Mouse (Mus musculus) embryonic facial prominence, embryonic 11.5 days (tissue): ENCODE measurements around the gene Wiz. TPM values are rescaled to one million over a fixed set of nuclear protein-coding genes. Genes with fewer than 3 reads are reported as not detected.

Experiments
- ATAC-seq: fragments of 200-750 bp; cut with Nextera tagmentation; replicated peaks from 2 replicates; pipeline ENCODE4 v1.8.0; 2017; ENCODE audit warnings: low read depth; ENCODE audit not compliant: insufficient number of reproducible peaks, low FRiP score, low TSS enrichment
- DNase-seq: peaks from one replicate; pipeline ENCODE4 v3.0.0-alpha.2; 2015; ENCODE audit warnings: low spot score
- H3K27ac ChIP-seq: fragments of 300-500 bp; sonication (generic); replicated peaks from 2 replicates; pipeline ENCODE4 v1.5.1; 2014; ENCODE audit warnings: mild to moderate bottlenecking, low read depth, low read length, control low read depth
- H3K27me3 ChIP-seq: fragments of 300-500 bp; sonication (generic); 2 replicates; pipeline ENCODE4 v1.6.1; 2014; ENCODE audit warnings: mild to moderate bottlenecking, low read length, moderate library complexity, mixed read lengths; ENCODE audit not compliant: control insufficient read depth, insufficient read depth
- H3K36me3 ChIP-seq: fragments of 300-500 bp; sonication (generic); replicated peaks from 2 replicates; pipeline ENCODE4 v1.6.1; 2014; ENCODE audit warnings: low read depth, mild to moderate bottlenecking, low read length, moderate library complexity, mixed read lengths; ENCODE audit not compliant: control insufficient read depth, insufficient read depth
- H3K4me1 ChIP-seq: fragments of 300-500 bp; sonication (generic); 2 replicates; pipeline ENCODE4 v1.6.1; 2014; ENCODE audit warnings: low read length, mixed read lengths; ENCODE audit not compliant: control insufficient read depth, insufficient read depth
- H3K4me2 ChIP-seq: fragments of 300-500 bp; sonication (generic); 2 replicates; pipeline ENCODE4 v1.6.1; 2014; ENCODE audit warnings: low read depth, mild to moderate bottlenecking, control low read depth, low read length, moderate library complexity
- H3K4me3 ChIP-seq: fragments of 300-500 bp; sonication (generic); 2 replicates; pipeline ENCODE4 v1.5.1; 2014; ENCODE audit warnings: low read depth, low read length, control low read depth
- H3K9ac ChIP-seq: fragments of 300-500 bp; sonication (generic); replicated peaks from 2 replicates; pipeline ENCODE4 v1.6.1; 2014; ENCODE audit warnings: mild to moderate bottlenecking, control low read depth, low read length
- H3K9me3 ChIP-seq: fragments of 300-500 bp; sonication (generic); replicated peaks from 2 replicates; pipeline ENCODE4 v1.6.1; 2016; ENCODE audit warnings: mild to moderate bottlenecking, low read length, inconsistent platforms, mixed read lengths; ENCODE audit not compliant: control insufficient read depth
- WGBS: fragments of 180-500 bp; shearing (Covaris S2); extraction: QIAGEN DNeasy Blood & Tissue Kit; methylation state at CpG from one replicate; pipeline ENCODE4 v1.1.7; 2014; 5-methylcytosine and 5-hydroxymethylcytosine counted together
- polyA plus RNA-seq: library from polyadenylated mRNA; unstranded; fragments of >200 nt; fragmentation: Nextera tagmentation; extraction: Ambion mirVana; gene quantifications from 2 replicates; pipeline ENCODE4 v1.2.1, GENCODE M21; 2014

The Wiz gene
- polyA plus RNA-seq, 1 experiment from 2014 or later: 27.5 TPM

DNA sequence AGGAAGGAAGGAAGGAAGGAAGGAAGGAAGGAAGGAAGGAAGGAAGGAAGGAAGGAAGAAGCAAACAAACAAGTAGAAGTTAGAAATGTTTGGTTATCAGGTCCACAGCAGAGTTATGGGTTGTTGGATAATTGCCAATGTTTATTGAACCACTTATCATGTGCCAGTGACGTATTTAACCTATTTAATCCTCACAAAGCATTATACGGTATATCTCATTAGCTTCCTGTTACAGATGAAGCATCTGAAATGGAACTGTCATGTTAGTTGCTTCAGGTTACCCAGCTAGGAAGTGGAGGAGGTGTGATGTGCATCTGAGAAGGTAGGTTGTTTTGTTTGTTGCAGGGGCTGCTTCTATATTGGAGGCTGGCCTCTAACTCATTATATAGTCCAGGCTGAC lies 30.8 kb upstream of the Wiz start:
- DNase-seq (no peak), ATAC-seq (no peak)
- Histone ChIP-seq H3K36me3 (no peaks in the 10 kb centered on the region), H3K4me1 (no peaks in the 10 kb centered on the region), H3K9ac (no peak overlapping the region), H3K9me3 (no peaks in the 10 kb centered on the region), H3K4me3 (no peak overlapping the region), H3K27me3 (peaks cover 2% of the 10 kb centered on the region; the same call in 1 of the 2 replicates), H3K4me2 (no peak overlapping the region), H3K27ac (no peak overlapping the region)
- 76% methylated on average over 2 of the region's 2 CpGs for WGBS

DNA sequence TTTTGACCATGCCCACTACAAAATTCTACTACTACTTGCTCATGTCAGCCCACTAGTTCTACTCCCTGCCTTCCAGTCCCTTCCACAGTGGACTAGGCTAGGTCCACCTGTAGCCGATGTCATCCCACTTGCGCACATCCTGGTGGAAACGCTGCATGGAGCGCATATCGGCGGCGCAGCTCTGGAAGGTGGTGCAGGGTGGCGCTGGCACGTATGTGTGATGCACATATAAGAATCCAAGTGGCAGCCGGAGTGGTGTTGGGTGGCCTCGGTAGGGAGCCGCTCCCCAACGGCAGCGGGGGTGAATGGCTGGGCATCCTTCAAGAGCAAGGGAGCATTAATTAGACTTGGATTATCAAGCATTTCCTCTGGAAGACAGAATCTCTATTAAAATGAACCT lies 27.5 kb upstream of the Wiz start:
- H3K4me2 ChIP-seq: no peak overlapping the region
- ATAC-seq (no peak), DNase-seq (no peak)
- H3K9ac ChIP-seq: no peak overlapping the region
- H3K36me3 ChIP-seq: no peaks in the 10 kb centered on the region
- H3K9me3 ChIP-seq: no peaks in the 10 kb centered on the region
- H3K4me3 ChIP-seq: no peak overlapping the region
- H3K27ac ChIP-seq: no peak overlapping the region
- H3K4me1 ChIP-seq: no peaks in the 10 kb centered on the region
- WGBS: 93% methylated on average over 14 of the region's 14 CpGs
- H3K27me3 ChIP-seq: peaks cover 3% of the 10 kb centered on the region; the same call in 1 of the 2 replicates

DNA sequence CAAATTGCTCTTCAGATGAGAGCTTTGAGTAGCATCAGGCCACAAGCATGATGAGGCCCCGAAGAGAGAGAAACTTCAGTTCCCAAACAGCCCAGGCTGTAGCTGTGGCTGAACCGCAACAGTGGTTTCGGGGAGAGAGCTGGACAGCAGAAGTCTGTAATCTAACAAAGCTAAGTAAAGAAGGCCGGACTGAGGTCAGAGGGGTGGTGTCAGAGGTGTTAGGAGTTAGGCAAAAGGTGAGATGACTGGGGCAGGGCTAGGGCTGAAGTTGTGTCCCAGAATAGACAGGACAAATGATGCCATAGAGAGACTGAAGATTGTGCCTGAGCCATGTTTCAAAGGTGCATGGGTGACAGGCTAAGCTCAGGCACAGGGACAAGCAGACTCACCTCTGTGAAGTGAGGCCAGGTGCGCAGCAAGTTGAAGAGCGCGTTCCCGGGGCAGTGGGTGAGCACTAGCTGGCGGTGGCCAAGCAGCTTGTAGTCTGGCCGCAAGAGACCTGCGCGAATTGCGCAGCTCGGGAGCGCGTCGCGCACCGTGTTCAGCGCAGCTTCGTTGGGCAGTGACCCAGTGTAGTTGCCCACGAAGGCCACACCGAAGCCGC lies 26.3 kb upstream of the Wiz start:
- ATAC-seq: no peak
- peaks cover 3% of the 10 kb centered on the region; the same call in 1 of the 2 replicates for H3K27me3 ChIP-seq
- no peak overlapping the region for H3K9ac ChIP-seq
- no peaks in the 10 kb centered on the region for H3K36me3 ChIP-seq
- 37% methylated on average over 24 of the region's 24 CpGs for WGBS
- H3K27ac ChIP-seq: no peak overlapping the region
- DNase-seq: no peak
- H3K4me1 ChIP-seq: no peaks in the 10 kb centered on the region
- H3K4me3 ChIP-seq: no peak overlapping the region
- no peak overlapping the region for H3K4me2 ChIP-seq
- no peaks in the 10 kb centered on the region for H3K9me3 ChIP-seq

DNA sequence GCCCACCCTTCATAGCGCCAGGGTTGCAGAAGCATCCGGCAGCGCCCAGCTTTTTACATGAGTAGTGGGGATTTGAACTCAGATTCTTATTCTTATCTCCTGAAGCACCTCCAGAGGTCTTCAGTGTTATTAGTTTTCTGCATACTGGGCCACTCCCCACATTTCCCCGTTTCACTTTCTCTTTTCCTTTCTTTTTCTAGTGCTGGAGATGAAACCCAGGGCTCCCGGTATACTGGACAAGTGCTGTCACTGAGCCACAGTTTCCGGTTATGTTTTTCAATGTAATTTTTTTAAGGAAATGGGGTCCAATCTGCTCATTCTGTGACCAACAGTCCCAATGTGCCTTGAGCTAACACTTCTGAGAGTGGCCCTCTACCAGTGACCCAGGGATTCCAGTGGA lies 22.7 kb upstream of the Wiz start:
- no peak for DNase-seq
- H3K27me3 ChIP-seq: peaks cover 3% of the 10 kb centered on the region; the same call in 1 of the 2 replicates
- no peak for ATAC-seq
- no peaks in the 10 kb centered on the region for H3K36me3 ChIP-seq
- H3K4me3 ChIP-seq: no peak overlapping the region
- H3K27ac ChIP-seq: no peak overlapping the region
- no peak overlapping the region for H3K4me2 ChIP-seq
- 89% methylated on average over 6 of the region's 6 CpGs for WGBS
- no peak overlapping the region for H3K9ac ChIP-seq
- H3K4me1 ChIP-seq: no peaks in the 10 kb centered on the region
- no peaks in the 10 kb centered on the region for H3K9me3 ChIP-seq

- Histone ChIP-seq H3K9ac (no peak within 1 kb of the TSS), H3K36me3 (no peaks in the 10 kb centered on the region), H3K27me3 (no peaks in the 10 kb centered on the region; the same call in none of the 2 replicates), H3K4me2 (no peak within 1 kb of the TSS), H3K9me3 (no peaks in the 10 kb centered on the region), H3K4me1 (no peaks in the 10 kb centered on the region), H3K27ac (no peak within 1 kb of the TSS), H3K4me3 (no peak within 1 kb of the TSS)
- DNase-seq (no peak), ATAC-seq (no peak)
- WGBS: 75% methylated on average over 8 of the region's 8 CpGs
Measured at GRCm38 (mm10) chr17:32403417-32403816, 14.2 kb upstream of the Wiz start, which contains the start of gene Rasal3. TSS of gene Rasal3 (minus strand) at chr17:32403583.

DNA sequence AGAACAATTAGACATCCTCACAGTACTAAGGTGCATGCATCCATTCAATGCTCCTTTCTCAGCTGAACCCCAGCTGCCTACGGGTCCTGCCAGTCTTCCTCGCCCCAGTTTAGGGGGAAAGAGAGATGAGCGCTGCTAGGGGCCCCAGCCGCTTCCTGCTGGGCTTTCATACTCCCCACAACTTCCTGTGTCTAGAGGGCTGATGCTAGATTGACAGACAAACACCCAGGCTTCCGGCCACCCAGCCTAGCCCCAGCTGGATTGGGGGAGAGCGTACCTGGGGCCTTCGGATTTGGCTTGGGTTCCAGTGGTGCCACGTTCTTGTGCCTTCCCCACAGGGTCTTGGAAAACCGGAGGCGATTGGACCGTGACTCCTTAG lies 13.5 kb upstream of the Wiz start:
- H3K4me1 ChIP-seq: no peaks in the 10 kb centered on the region
- no peak overlapping the region for H3K9ac ChIP-seq
- H3K36me3 ChIP-seq: no peaks in the 10 kb centered on the region
- ATAC-seq (no peak), DNase-seq (no peak)
- no peak overlapping the region for H3K27ac ChIP-seq
- no peaks in the 10 kb centered on the region for H3K9me3 ChIP-seq
- H3K27me3 ChIP-seq: peaks cover 6% of the 10 kb centered on the region
- no peak overlapping the region for H3K4me3 ChIP-seq
- 76% methylated on average over 11 of the region's 11 CpGs for WGBS
- H3K4me2 ChIP-seq: no peak overlapping the region

DNA sequence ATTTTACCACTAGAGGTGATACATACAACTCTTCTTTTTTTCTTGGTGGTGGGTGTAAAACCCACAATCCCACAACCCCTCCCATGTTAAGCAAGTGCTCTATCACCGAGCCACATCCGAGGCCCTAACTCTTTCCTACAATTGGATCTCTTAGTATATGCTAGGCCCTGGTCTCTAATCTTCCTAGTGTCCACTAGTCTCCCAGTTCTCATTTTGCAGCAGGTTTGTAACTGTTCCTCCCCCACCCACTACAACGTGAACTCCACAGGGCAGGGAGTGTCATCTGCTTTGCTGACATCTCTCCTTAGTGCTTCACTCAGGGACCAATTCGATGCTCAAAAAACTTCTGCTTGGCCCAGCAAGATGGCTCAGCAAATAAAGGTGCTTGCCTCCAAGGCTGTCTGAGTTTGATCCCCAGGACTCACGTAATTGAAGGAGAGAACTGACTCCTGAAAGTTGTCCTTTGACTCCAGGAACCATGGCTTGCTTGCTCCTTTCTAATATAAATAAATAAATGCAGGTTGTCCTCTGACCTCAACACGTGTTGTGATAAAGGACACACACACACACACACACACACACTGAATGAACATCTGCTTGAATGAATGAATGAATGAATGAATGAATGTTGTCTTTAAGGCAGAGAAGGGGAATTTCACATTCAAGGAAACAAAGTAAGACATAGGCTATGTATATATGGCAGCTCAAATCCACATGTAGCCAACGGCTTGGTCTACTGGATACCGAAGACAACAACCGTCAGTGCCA lies 13.0 kb upstream of the Wiz start:
- H3K36me3 ChIP-seq: no peaks in the 10 kb centered on the region
- WGBS: 84% methylated on average over 9 of the region's 9 CpGs
- no peak overlapping the region for H3K27ac ChIP-seq
- H3K4me2 ChIP-seq: no peak overlapping the region
- no peak overlapping the region for H3K9ac ChIP-seq
- no peak overlapping the region for H3K4me3 ChIP-seq
- no peaks in the 10 kb centered on the region for H3K4me1 ChIP-seq
- ATAC-seq (no peak), DNase-seq (no peak)
- peaks cover 11% of the 10 kb centered on the region for H3K27me3 ChIP-seq
- no peaks in the 10 kb centered on the region for H3K9me3 ChIP-seq

GRCm38 (mm10) chr17:32396266-32396665 lies 7.0 kb upstream of the Wiz start:
- DNase-seq: no peak
- Histone ChIP-seq H3K4me1 (no peaks in the 10 kb centered on the region), H3K4me2 (peak overlapping the region; percentile 38), H3K4me3 (peak overlapping the region; percentile 20), H3K27ac (no peak overlapping the region), H3K36me3 (no peaks in the 10 kb centered on the region), H3K9ac (no peak overlapping the region), H3K27me3 (peaks cover 54% of the 10 kb centered on the region), H3K9me3 (no peaks in the 10 kb centered on the region)
- WGBS: 4% methylated on average over 37 of the region's 37 CpGs
- ATAC-seq: no peak
